10 mouse cellular contexts compared by ENCODE assay signal in the genomic region with DNA sequence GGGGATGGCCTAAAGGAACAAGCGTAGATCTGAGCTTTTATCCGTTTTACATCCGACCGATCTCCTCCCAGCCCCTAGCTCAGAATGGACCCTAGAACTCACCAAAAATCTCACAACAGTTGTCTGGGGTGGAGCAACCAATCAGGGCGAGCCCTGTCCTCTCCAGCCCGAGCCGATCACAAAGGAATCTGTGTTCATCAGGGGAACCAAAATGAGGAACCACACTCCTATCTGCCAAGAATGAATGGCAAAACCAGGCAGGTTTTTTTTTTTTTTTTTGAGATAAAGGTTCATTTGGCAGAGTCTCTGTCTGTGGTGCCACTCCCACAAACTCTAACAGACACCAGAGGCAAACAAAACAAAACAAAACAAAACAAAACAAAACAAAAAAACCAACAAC. TPM values are rescaled to one million over a fixed set of nuclear protein-coding genes. Genes with fewer than 3 reads are reported as not detected.
DNase-seq lines count a peak whose midpoint lies in the region; ATAC-seq and TF ChIP-seq lines count a peak whose summit lies in the region.
"Had no signal": no experiment of that assay in that cellular context is flagged by ENCODE, and none has a peak within 500 bp of the region (broad histone marks: within the 10 kb centered on the region; RNA-seq: fewer than 3 reads in every experiment).

No protein-coding gene starts in this region.

- WGBS in heart, postnatal 0 days, result 75% methylated on average over 7 of the region's 7 CpGs
- WGBS in embryonic facial prominence, embryonic 14.5 days, result 46% methylated on average over 7 of the region's 7 CpGs

- TF ChIP-seq CTCF in heart, postnatal 0 days (IDR thresholded peaks at IDR 0.05; ENCODE audit: low read depth), result no peak

- peaks cover 36% of the 10 kb centered on the region for H3K4me1 ChIP-seq in heart, postnatal 0 days (ENCODE audit: control insufficient read depth, insufficient read depth)
- peaks cover 40% of the 10 kb centered on the region for H3K4me1 ChIP-seq in embryonic facial prominence, embryonic 14.5 days (ENCODE audit: control insufficient read depth, insufficient read depth, low read length)

- no peaks in the 10 kb centered on the region for H3K36me3 ChIP-seq in heart, postnatal 0 days (replicated peaks; ENCODE audit: control insufficient read depth, insufficient read depth, low read length)
- no peaks in the 10 kb centered on the region for H3K36me3 ChIP-seq in embryonic facial prominence, embryonic 14.5 days (ENCODE audit: control insufficient read depth, insufficient read depth, low read length)

- intact Hi-C loops in heart, postnatal 36 days (cut with DNase I), result no loop called here

- H3K4me2 ChIP-seq in heart, postnatal 0 days (ENCODE audit: low read depth, low read length), result peak overlapping the region; percentile 13; the same call in 1 of the 2 replicates
- peak overlapping the region; percentile 35 for H3K4me2 ChIP-seq in embryonic facial prominence, embryonic 14.5 days (ENCODE audit: low read depth, low read length)

- H3K27ac ChIP-seq in heart, postnatal 0 days (ENCODE audit: low read depth), result no peak overlapping the region
- no peak overlapping the region for H3K27ac ChIP-seq in embryonic facial prominence, embryonic 14.5 days (replicated peaks; ENCODE audit: low read depth, low read length)

- no peak overlapping the region for H3K4me3 ChIP-seq in heart, postnatal 0 days (ENCODE audit: low read depth, low read length)
- no peak overlapping the region for H3K4me3 ChIP-seq in embryonic facial prominence, embryonic 14.5 days (ENCODE audit: low read depth, low read length)

- no peak for ATAC-seq in heart, postnatal 0 days (ENCODE audit: insufficient read depth, low read depth)
- no peak for ATAC-seq in embryonic facial prominence, embryonic 14.5 days (ENCODE audit: low read depth)
- peak; percentile 25 for ATAC-seq in megakaryocyte-erythroid progenitor cell, adult 5-6 weeks (replicated peaks; ENCODE audit: low FRiP score, low TSS enrichment, poor library complexity, severe bottlenecking)
- no peak for ATAC-seq in cerebellum, adult (ENCODE audit: insufficient number of reproducible peaks, low FRiP score, low TSS enrichment)

- TF ChIP-seq EP300 in heart, postnatal 0 days (IDR thresholded peaks at IDR 0.05; ENCODE audit: low read depth), result no peak

- H3K9me3 ChIP-seq in heart, postnatal 0 days (replicated peaks; ENCODE audit: control insufficient read depth, low read length), result no peaks in the 10 kb centered on the region
- no peaks in the 10 kb centered on the region for H3K9me3 ChIP-seq in embryonic facial prominence, embryonic 14.5 days (ENCODE audit: control insufficient read depth, low read length)

- no peaks in the 10 kb centered on the region for H3K27me3 ChIP-seq in heart, postnatal 0 days (ENCODE audit: control insufficient read depth, insufficient read depth, low read length)
- no peaks in the 10 kb centered on the region for H3K27me3 ChIP-seq in embryonic facial prominence, embryonic 14.5 days (replicated peaks; ENCODE audit: control insufficient read depth, insufficient read depth, low read length)

- H3K9ac ChIP-seq in heart, postnatal 0 days (replicated peaks; ENCODE audit: low read depth, low read length), result no peak overlapping the region
- 0 out of 2 replicates have a peak overlapping the region, but pooled peaks have one; percentile 19 for H3K9ac ChIP-seq in embryonic facial prominence, embryonic 14.5 days (ENCODE audit: low read depth, low read length)

- no peak for DNase-seq in heart, postnatal 0 days (ENCODE audit: low spot score)
- DNase-seq in heart, postnatal 36 days, result no peak
- DNase-seq in 416B (ENCODE audit: low read depth), result peak; percentile 85
- DNase-seq in embryonic facial prominence, embryonic 14.5 days (ENCODE audit: low spot score), result no peak
- DNase-seq in thymus, postnatal 4 days, result no peak
- no peak for DNase-seq in layer of hippocampus, postnatal 36 days

RNA-seq across cellular contexts. Expression of gene Map3k14, which starts 2.1 kb away (rescaled TPM):
- total RNA-seq in heart, postnatal 0 days (2014; rRNA removed; ENCODE audit: low replicate concordance), result 4.4 and 9.4 TPM in 2 replicates
- polyA plus RNA-seq in heart, postnatal 0 days (2015; fragmentation: Nextera tagmentation; extraction: Ambion mirVana), result 1.3 and 1.4 TPM in 2 replicates
- 1 to 10 TPM; 3.3 to 3.8 TPM for total RNA-seq in heart, postnatal 36 days (2021)
- polyA plus RNA-seq in embryonic facial prominence, embryonic 14.5 days (2014; fragmentation: Nextera tagmentation; extraction: Ambion mirVana), result 4.6 and 5.1 TPM in 2 replicates
- total RNA-seq in megakaryocyte-erythroid progenitor cell, adult 5-6 weeks (2014; fragmentation: Nextera tagmentation), result 1.8 and 2.9 TPM in 2 replicates
- total RNA-seq in megakaryocyte-erythroid progenitor cell, adult 5-6 weeks (2017), result 1.2 and 3.1 TPM in 2 replicates
- 1 to 10 TPM; 3.2 to 4.3 TPM for total RNA-seq in layer of hippocampus, postnatal 36 days (2021)

RNA-seq across cellular contexts. Expression of gene Spata32, which starts 47.0 kb away (rescaled TPM):
- total RNA-seq in heart, postnatal 0 days (2014; rRNA removed; ENCODE audit: low replicate concordance), result not detected in 2 replicates
- not detected in 2 replicates for polyA plus RNA-seq in heart, postnatal 0 days (2015; fragmentation: Nextera tagmentation; extraction: Ambion mirVana)
- total RNA-seq in heart, postnatal 36 days (2021), result not detected
- polyA plus RNA-seq in embryonic facial prominence, embryonic 14.5 days (2014; fragmentation: Nextera tagmentation; extraction: Ambion mirVana), result not detected in 2 replicates
- not detected in 2 replicates for total RNA-seq in megakaryocyte-erythroid progenitor cell, adult 5-6 weeks (2014; fragmentation: Nextera tagmentation)
- not detected in 2 replicates for total RNA-seq in megakaryocyte-erythroid progenitor cell, adult 5-6 weeks (2017)
- total RNA-seq in layer of hippocampus, postnatal 36 days (2021), result 1 to 10 TPM in 1 of 2 experiments, under 1 TPM in 1; 0.72 to 1.6 TPM
- total RNA-seq: adrenal gland, postnatal 4 days had no signal
- polyA plus RNA-seq: heart, embryonic 16.5 days had no signal

RNA-seq across cellular contexts. Expression of gene 1700023F06Rik, which starts 56.9 kb away (rescaled TPM):
- total RNA-seq in heart, postnatal 0 days (2014; rRNA removed; ENCODE audit: low replicate concordance), result not detected in 2 replicates
- 0.10 TPM in 1 of 2 replicates, not detected in the other for polyA plus RNA-seq in heart, postnatal 0 days (2015; fragmentation: Nextera tagmentation; extraction: Ambion mirVana)
- not detected for total RNA-seq in heart, postnatal 36 days (2021)
- polyA plus RNA-seq in embryonic facial prominence, embryonic 14.5 days (2014; fragmentation: Nextera tagmentation; extraction: Ambion mirVana), result 1.0 and 1.6 TPM in 2 replicates
- not detected in 2 replicates for total RNA-seq in megakaryocyte-erythroid progenitor cell, adult 5-6 weeks (2014; fragmentation: Nextera tagmentation)
- not detected in 2 replicates for total RNA-seq in megakaryocyte-erythroid progenitor cell, adult 5-6 weeks (2017)
- 1 to 10 TPM; 1.5 to 2.3 TPM for total RNA-seq in layer of hippocampus, postnatal 36 days (2021)
